Mouse (Mus musculus): ENCODE data around the gene Fktn. TPM values are rescaled to one million over a fixed set of nuclear protein-coding genes. Genes with fewer than 3 reads are reported as not detected.

The Fktn gene
- polyA plus RNA-seq, 1 experiment = 0.96 TPM

GRCm38 (mm10) chr4:53738956-53739616, 25.3 kb downstream of the Fktn start:
- no peak overlapping the region for H3K4me3 ChIP-seq (ENCODE audit: low read depth, low read length)
- no peaks in the 10 kb centered on the region for H3K4me1 ChIP-seq (ENCODE audit: control insufficient read depth, insufficient read depth, insufficient read length, low read length)
- peaks cover 15% of the 10 kb centered on the region for H3K36me3 ChIP-seq (ENCODE audit: control insufficient read depth, insufficient read depth, low read length)
- TF ChIP-seq CTCF (IDR thresholded peaks at IDR 0.05; ENCODE audit: extremely low read depth, insufficient read length, insufficient replicate concordance, low read depth, low read length) (no peak), POLR2A (IDR thresholded peaks at IDR 0.05; ENCODE audit: low read depth, low read length) (no peak)
- H3K27ac ChIP-seq (ENCODE audit: insufficient read depth, low read depth, low read length) = no peak overlapping the region
- 41% methylated on average over 6 of the region's 6 CpGs for WGBS
- H3K27me3 ChIP-seq (ENCODE audit: control insufficient read depth, insufficient read depth, low read length) = no peaks in the 10 kb centered on the region

GRCm38 (mm10) chr4:53749831-53750230, 36.0 kb downstream of the Fktn start:
- H3K4me3 ChIP-seq (ENCODE audit: low read depth, low read length) = no peak overlapping the region
- no peaks in the 10 kb centered on the region for H3K4me1 ChIP-seq (ENCODE audit: control insufficient read depth, insufficient read depth, insufficient read length, low read length)
- H3K36me3 ChIP-seq (ENCODE audit: control insufficient read depth, insufficient read depth, low read length) = peaks cover 6% of the 10 kb centered on the region
- no peak for TF ChIP-seq POLR2A (IDR thresholded peaks at IDR 0.05; ENCODE audit: low read depth, low read length)
- no peak for TF ChIP-seq CTCF (IDR thresholded peaks at IDR 0.05; ENCODE audit: extremely low read depth, insufficient read length, insufficient replicate concordance, low read depth, low read length)
- H3K27ac ChIP-seq (ENCODE audit: insufficient read depth, low read depth, low read length) = no peak overlapping the region
- no peaks in the 10 kb centered on the region for H3K27me3 ChIP-seq (ENCODE audit: control insufficient read depth, insufficient read depth, low read length)

- no peak for TF ChIP-seq POLR2A (IDR thresholded peaks at IDR 0.05; ENCODE audit: low read depth, low read length)
- TF ChIP-seq CTCF (IDR thresholded peaks at IDR 0.05; ENCODE audit: extremely low read depth, insufficient read length, insufficient replicate concordance, low read depth, low read length) = no peak
- WGBS = 81% methylated on average over 16 of the region's 16 CpGs
- Histone ChIP-seq H3K4me3 (ENCODE audit: low read depth, low read length) (no peak overlapping the region), H3K36me3 (ENCODE audit: control insufficient read depth, insufficient read depth, low read length) (peaks cover 8% of the 10 kb centered on the region), H3K27me3 (ENCODE audit: control insufficient read depth, insufficient read depth, low read length) (no peaks in the 10 kb centered on the region), H3K4me1 (ENCODE audit: control insufficient read depth, insufficient read depth, insufficient read length, low read length) (no peaks in the 10 kb centered on the region), H3K27ac (ENCODE audit: insufficient read depth, low read depth, low read length) (no peak overlapping the region)
Measured at GRCm38 (mm10) chr4:53750391-53751120, 36.8 kb downstream of the Fktn start.

GRCm38 (mm10) chr4:53757030-53757429, 43.2 kb downstream of the Fktn start:
- TF ChIP-seq POLR2A (IDR thresholded peaks at IDR 0.05; ENCODE audit: low read depth, low read length) (no peak), CTCF (IDR thresholded peaks at IDR 0.05; ENCODE audit: extremely low read depth, insufficient read length, insufficient replicate concordance, low read depth, low read length) (no peak)
- no peaks in the 10 kb centered on the region for H3K27me3 ChIP-seq (ENCODE audit: control insufficient read depth, insufficient read depth, low read length)
- no peak overlapping the region for H3K27ac ChIP-seq (ENCODE audit: insufficient read depth, low read depth, low read length)
- no peaks in the 10 kb centered on the region for H3K4me1 ChIP-seq (ENCODE audit: control insufficient read depth, insufficient read depth, insufficient read length, low read length)
- peaks cover 7% of the 10 kb centered on the region for H3K36me3 ChIP-seq (ENCODE audit: control insufficient read depth, insufficient read depth, low read length)
- H3K4me3 ChIP-seq (ENCODE audit: low read depth, low read length) = no peak overlapping the region

GRCm38 (mm10) chr4:53758764-53759163, 45.0 kb downstream of the Fktn start:
- WGBS = 88% methylated on average over 4 of the region's 4 CpGs
- Histone ChIP-seq H3K27me3 (ENCODE audit: control insufficient read depth, insufficient read depth, low read length) (no peaks in the 10 kb centered on the region), H3K4me3 (ENCODE audit: low read depth, low read length) (no peak overlapping the region), H3K36me3 (ENCODE audit: control insufficient read depth, insufficient read depth, low read length) (peaks cover 6% of the 10 kb centered on the region), H3K27ac (ENCODE audit: insufficient read depth, low read depth, low read length) (no peak overlapping the region), H3K4me1 (ENCODE audit: control insufficient read depth, insufficient read depth, insufficient read length, low read length) (no peaks in the 10 kb centered on the region)
- no peak for TF ChIP-seq POLR2A (IDR thresholded peaks at IDR 0.05; ENCODE audit: low read depth, low read length)
- no peak for TF ChIP-seq CTCF (IDR thresholded peaks at IDR 0.05; ENCODE audit: extremely low read depth, insufficient read length, insufficient replicate concordance, low read depth, low read length)

- H3K4me1 ChIP-seq (ENCODE audit: control insufficient read depth, insufficient read depth, insufficient read length, low read length) = no peaks in the 10 kb centered on the region
- 96% methylated on average over 3 of the region's 3 CpGs for WGBS
- H3K4me3 ChIP-seq (ENCODE audit: low read depth, low read length) = no peak overlapping the region
- H3K36me3 ChIP-seq (ENCODE audit: control insufficient read depth, insufficient read depth, low read length) = peaks cover 5% of the 10 kb centered on the region
- no peaks in the 10 kb centered on the region for H3K27me3 ChIP-seq (ENCODE audit: control insufficient read depth, insufficient read depth, low read length)
- TF ChIP-seq POLR2A (IDR thresholded peaks at IDR 0.05; ENCODE audit: low read depth, low read length) = no peak
- TF ChIP-seq CTCF (IDR thresholded peaks at IDR 0.05; ENCODE audit: extremely low read depth, insufficient read length, insufficient replicate concordance, low read depth, low read length) = no peak
- no peak overlapping the region for H3K27ac ChIP-seq (ENCODE audit: insufficient read depth, low read depth, low read length)
Measured at GRCm38 (mm10) chr4:53759678-53760077, 45.9 kb downstream of the Fktn start.

GRCm38 (mm10) chr4:53762501-53762900, 48.7 kb downstream of the Fktn start:
- no peak for TF ChIP-seq CTCF (IDR thresholded peaks at IDR 0.05; ENCODE audit: extremely low read depth, insufficient read length, insufficient replicate concordance, low read depth, low read length)
- TF ChIP-seq POLR2A (IDR thresholded peaks at IDR 0.05; ENCODE audit: low read depth, low read length) = no peak
- no peaks in the 10 kb centered on the region for H3K27me3 ChIP-seq (ENCODE audit: control insufficient read depth, insufficient read depth, low read length)
- H3K4me1 ChIP-seq (ENCODE audit: control insufficient read depth, insufficient read depth, insufficient read length, low read length) = no peaks in the 10 kb centered on the region
- no peak overlapping the region for H3K27ac ChIP-seq (ENCODE audit: insufficient read depth, low read depth, low read length)
- 76% methylated on average over 3 of the region's 3 CpGs for WGBS
- H3K4me3 ChIP-seq (ENCODE audit: low read depth, low read length) = no peak overlapping the region
- peaks cover 3% of the 10 kb centered on the region for H3K36me3 ChIP-seq (ENCODE audit: control insufficient read depth, insufficient read depth, low read length)

All from small intestine, adult 2 months (tissue).